Mouse (Mus musculus): ENCODE data around the gene Armh3. TPM values are rescaled to one million over a fixed set of nuclear protein-coding genes. Genes with fewer than 3 reads are reported as not detected.

Armh3 gene
- polyA plus RNA-seq, 1 experiment, result 15.3 TPM

DNA sequence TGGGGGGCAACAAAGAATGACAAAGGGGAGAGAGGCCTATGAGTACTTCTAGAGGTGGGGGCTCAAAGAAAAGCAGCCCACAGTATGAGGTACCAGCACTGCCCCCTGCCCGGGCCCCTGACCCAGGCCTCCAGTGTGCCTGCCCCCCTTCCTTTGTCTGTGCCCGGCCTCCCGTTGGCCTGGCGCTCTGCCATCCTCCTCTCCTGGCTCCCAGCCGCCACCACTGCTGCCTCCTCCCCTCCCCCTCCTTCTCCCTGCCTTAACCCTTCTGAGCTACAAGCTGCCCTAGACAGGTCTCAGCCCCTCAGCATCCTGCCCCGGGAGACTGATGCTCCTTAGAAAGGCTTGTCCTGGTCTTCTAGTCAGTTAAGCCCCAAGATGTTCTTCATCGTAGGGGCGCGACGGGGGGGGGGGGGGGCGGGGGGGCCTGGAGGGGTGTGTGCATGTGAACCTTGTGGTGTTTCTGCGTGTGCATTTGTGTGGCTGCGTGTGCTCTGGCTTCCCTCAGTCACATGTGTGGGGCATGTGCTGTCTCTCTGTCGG lies 43.7 kb upstream of the Armh3 start:
- Histone ChIP-seq H3K27ac (ENCODE audit: insufficient read depth, low read length) (peak overlapping the region; percentile 84), H3K4me1 (ENCODE audit: control insufficient read depth, insufficient read depth, low read length) (peaks cover 7% of the 10 kb centered on the region; the same call in 1 of the 2 replicates), H3K4me3 (ENCODE audit: insufficient read depth, low read length) (peak overlapping the region; percentile 2)
- TF ChIP-seq CTCF (IDR thresholded peaks at IDR 0.05; ENCODE audit: borderline replicate concordance, insufficient read depth, low read length) (no peak), POLR2A (IDR thresholded peaks at IDR 0.05; ENCODE audit: low read depth, low read length) (no peak)

GRCm38 (mm10) chr19:46041299-46041932 lies 43.1 kb upstream of the Armh3 start:
- no peak overlapping the region; the same call in 1 of the 2 replicates for H3K4me3 ChIP-seq (ENCODE audit: insufficient read depth, low read length)
- TF ChIP-seq CTCF (IDR thresholded peaks at IDR 0.05; ENCODE audit: borderline replicate concordance, insufficient read depth, low read length) (no peak), POLR2A (IDR thresholded peaks at IDR 0.05; ENCODE audit: low read depth, low read length) (no peak)
- peaks cover 10% of the 10 kb centered on the region; the same call in 1 of the 2 replicates for H3K4me1 ChIP-seq (ENCODE audit: control insufficient read depth, insufficient read depth, low read length)
- peak overlapping the region; percentile 84 for H3K27ac ChIP-seq (ENCODE audit: insufficient read depth, low read length)

- TF ChIP-seq POLR2A (IDR thresholded peaks at IDR 0.05; ENCODE audit: low read depth, low read length) (no peak), CTCF (IDR thresholded peaks at IDR 0.05; ENCODE audit: borderline replicate concordance, insufficient read depth, low read length) (no peak)
- H3K4me3 ChIP-seq (ENCODE audit: insufficient read depth, low read length), result no peak overlapping the region
- peaks cover 10% of the 10 kb centered on the region; the same call in 1 of the 2 replicates for H3K4me1 ChIP-seq (ENCODE audit: control insufficient read depth, insufficient read depth, low read length)
- peak overlapping the region; percentile 93 for H3K27ac ChIP-seq (ENCODE audit: insufficient read depth, low read length)
Observed at GRCm38 (mm10) chr19:46040149-46040902, 42.0 kb upstream of the Armh3 start.

GRCm38 (mm10) chr19:46039478-46039877 lies 41.2 kb upstream of the Armh3 start:
- Histone ChIP-seq H3K4me3 (ENCODE audit: insufficient read depth, low read length) (peak overlapping the region; percentile 41), H3K27ac (ENCODE audit: insufficient read depth, low read length) (peak overlapping the region; percentile 93), H3K4me1 (ENCODE audit: control insufficient read depth, insufficient read depth, low read length) (peaks cover 10% of the 10 kb centered on the region; the same call in 1 of the 2 replicates)
- no peak for TF ChIP-seq CTCF (IDR thresholded peaks at IDR 0.05; ENCODE audit: borderline replicate concordance, insufficient read depth, low read length)
- TF ChIP-seq POLR2A (IDR thresholded peaks at IDR 0.05; ENCODE audit: low read depth, low read length), result peak; percentile 95

DNA sequence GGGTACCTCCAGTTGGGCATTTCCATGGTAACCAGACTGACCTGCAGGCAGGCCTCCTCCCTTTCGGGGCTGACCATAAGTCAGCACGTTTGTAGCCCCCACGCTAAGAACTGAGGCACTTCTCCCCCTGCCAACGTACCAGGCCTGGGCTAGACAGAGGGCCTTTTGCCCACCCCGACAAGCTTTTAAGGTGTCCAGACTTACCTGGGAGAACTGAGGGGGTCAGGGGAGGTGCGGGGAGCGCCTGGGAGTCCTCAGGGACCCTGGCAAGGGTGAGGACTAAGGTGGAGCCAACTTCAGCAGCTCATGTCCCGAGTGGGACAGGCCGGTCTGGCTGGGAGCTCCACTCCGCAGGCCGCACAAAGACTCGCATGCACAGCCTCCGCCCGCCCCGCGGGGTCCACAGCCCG lies 40.6 kb upstream of the Armh3 start:
- TF ChIP-seq POLR2A (IDR thresholded peaks at IDR 0.05; ENCODE audit: low read depth, low read length) (no peak), CTCF (IDR thresholded peaks at IDR 0.05; ENCODE audit: borderline replicate concordance, insufficient read depth, low read length) (no peak)
- no peak overlapping the region for H3K27ac ChIP-seq (ENCODE audit: insufficient read depth, low read length)
- peaks cover 10% of the 10 kb centered on the region; the same call in 1 of the 2 replicates for H3K4me1 ChIP-seq (ENCODE audit: control insufficient read depth, insufficient read depth, low read length)
- H3K4me3 ChIP-seq (ENCODE audit: insufficient read depth, low read length), result peak overlapping the region; percentile 86

GRCm38 (mm10) chr19:46037925-46038850 lies 39.9 kb upstream of the Armh3 start:
- Histone ChIP-seq H3K4me3 (ENCODE audit: insufficient read depth, low read length) (peak overlapping the region; percentile 86), H3K27ac (ENCODE audit: insufficient read depth, low read length) (no peak overlapping the region), H3K4me1 (ENCODE audit: control insufficient read depth, insufficient read depth, low read length) (peaks cover 10% of the 10 kb centered on the region; the same call in 1 of the 2 replicates)
- TF ChIP-seq POLR2A (IDR thresholded peaks at IDR 0.05; ENCODE audit: low read depth, low read length), result no peak; the same call in 1 of the 2 replicates
- TF ChIP-seq CTCF (IDR thresholded peaks at IDR 0.05; ENCODE audit: borderline replicate concordance, insufficient read depth, low read length), result no peak

- TF ChIP-seq POLR2A (IDR thresholded peaks at IDR 0.05; ENCODE audit: low read depth, low read length) (no peak), CTCF (IDR thresholded peaks at IDR 0.05; ENCODE audit: borderline replicate concordance, insufficient read depth, low read length) (no peak)
- Histone ChIP-seq H3K4me3 (ENCODE audit: insufficient read depth, low read length) (peak overlapping the region; percentile 86), H3K4me1 (ENCODE audit: control insufficient read depth, insufficient read depth, low read length) (peaks cover 10% of the 10 kb centered on the region; the same call in 1 of the 2 replicates), H3K27ac (ENCODE audit: insufficient read depth, low read length) (no peak overlapping the region)
Observed at GRCm38 (mm10) chr19:46037243-46037924, 39.1 kb upstream of the Armh3 start.

GRCm38 (mm10) chr19:46036477-46037242 lies 38.4 kb upstream of the Armh3 start:
- peaks cover 10% of the 10 kb centered on the region; the same call in 1 of the 2 replicates for H3K4me1 ChIP-seq (ENCODE audit: control insufficient read depth, insufficient read depth, low read length)
- TF ChIP-seq POLR2A (IDR thresholded peaks at IDR 0.05; ENCODE audit: low read depth, low read length) (no peak), CTCF (IDR thresholded peaks at IDR 0.05; ENCODE audit: borderline replicate concordance, insufficient read depth, low read length) (no peak)
- H3K4me3 ChIP-seq (ENCODE audit: insufficient read depth, low read length), result peak overlapping the region; percentile 86; the same call in 1 of the 2 replicates
- H3K27ac ChIP-seq (ENCODE audit: insufficient read depth, low read length), result no peak overlapping the region
